Mouse (Mus musculus): ENCODE measurements at regions not wholly inside any gene's neighbourhood (a gene's known extent, or its start where the extent isn't known, plus 50 kb on each side); places are given as distances from the start of the nearest gene placed in this dataset.

DNA sequence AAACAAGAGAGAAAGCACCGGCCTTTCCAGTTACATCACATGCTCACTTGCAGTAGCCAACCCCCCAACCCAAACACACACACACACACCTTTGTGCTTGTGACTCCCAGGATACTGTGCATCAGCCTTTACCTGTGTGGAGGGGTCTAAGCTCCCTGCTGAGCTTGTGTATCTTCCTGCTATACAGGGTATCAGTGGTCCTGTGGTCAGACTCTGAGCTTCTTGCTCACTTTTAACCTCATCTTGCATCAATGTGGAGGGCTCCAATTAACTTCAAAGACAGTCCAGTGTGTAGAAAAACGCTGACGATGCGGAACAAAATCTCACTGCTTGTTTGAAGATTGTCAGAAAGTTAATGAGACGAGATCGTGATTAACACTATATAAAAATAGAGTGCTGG lies 71.4 kb upstream of the Gypa start:
- H3K4me1 ChIP-seq, result no peaks in the 10 kb centered on the region
- no peaks in the 10 kb centered on the region for H3K9me3 ChIP-seq
- 90% methylated on average over 6 of the region's 6 CpGs for WGBS

DNA sequence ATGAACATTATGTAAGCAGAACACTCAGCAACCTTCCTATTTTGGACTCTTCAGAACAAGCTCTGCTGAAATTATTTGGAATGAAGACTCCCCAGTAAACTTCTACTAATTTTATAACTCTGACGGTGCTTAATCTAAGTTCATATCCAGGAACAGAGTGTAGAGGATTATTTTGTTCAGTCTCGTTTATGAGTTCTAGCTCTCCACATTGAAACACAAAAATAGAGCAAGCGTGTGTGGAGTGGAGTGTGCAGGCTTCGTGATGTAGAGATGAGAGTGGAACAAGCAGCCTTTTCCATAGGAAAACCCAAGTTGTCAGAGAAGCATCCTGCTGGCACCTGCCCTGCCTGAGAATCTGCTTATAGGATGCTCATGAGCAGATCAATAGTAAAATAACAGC lies 77.5 kb upstream of the Gypa start:
- no peak overlapping the region for H3K4me3 ChIP-seq
- H3K9me3 ChIP-seq, result no peaks in the 10 kb centered on the region
- WGBS, result 89% methylated on average over 4 of the region's 4 CpGs
- H3K27ac ChIP-seq (replicated peaks), result no peak overlapping the region
- no peaks in the 10 kb centered on the region for H3K27me3 ChIP-seq (replicated peaks; ENCODE audit: low read depth, poor library complexity, severe bottlenecking)
- no peak for DNase-seq (ENCODE audit: low spot score)
- no peaks in the 10 kb centered on the region for H3K4me1 ChIP-seq
- no peaks in the 10 kb centered on the region for H3K36me3 ChIP-seq (replicated peaks)

More for the DNA sequence above, 71.4 kb upstream of the Gypa start:
- no peak overlapping the region for H3K4me3 ChIP-seq
- H3K36me3 ChIP-seq (replicated peaks), result no peaks in the 10 kb centered on the region
- H3K27me3 ChIP-seq (replicated peaks; ENCODE audit: low read depth, poor library complexity, severe bottlenecking), result no peaks in the 10 kb centered on the region
- H3K27ac ChIP-seq (replicated peaks), result no peak overlapping the region
- no peak for DNase-seq (ENCODE audit: low spot score)

DNA sequence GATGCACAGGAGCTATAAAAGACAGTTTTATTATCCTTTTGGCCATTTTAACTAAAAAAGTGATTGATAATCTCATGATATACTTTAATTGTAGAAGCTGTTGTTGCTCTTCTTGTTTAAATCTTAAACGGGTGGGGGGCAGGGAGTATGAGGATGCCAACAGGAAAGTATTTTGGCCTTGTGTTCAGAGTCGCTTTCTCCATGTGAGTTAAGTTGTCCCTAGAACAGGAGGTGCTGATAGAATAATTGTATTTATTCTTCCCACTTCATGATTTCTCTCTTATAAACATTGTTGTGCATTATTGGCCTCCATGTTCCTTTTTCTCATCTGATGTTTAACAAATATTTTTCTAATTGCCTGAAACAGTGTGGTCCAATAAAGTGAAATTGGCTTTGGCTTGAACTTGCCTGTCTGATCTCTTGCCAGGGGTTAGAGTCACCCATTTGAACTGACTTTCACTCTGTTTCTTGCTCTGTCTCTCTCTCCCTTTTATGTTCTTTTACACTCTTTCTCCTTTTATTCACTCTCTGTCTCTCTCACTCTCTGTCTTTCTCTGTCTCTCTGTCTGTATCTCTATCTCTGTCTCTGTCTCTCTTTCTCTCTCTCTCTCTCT lies 93.9 kb upstream of the Gypa start:
- WGBS, result 86% methylated on average over 2 of the region's 2 CpGs
- Histone ChIP-seq H3K27me3 (replicated peaks; ENCODE audit: low read depth, poor library complexity, severe bottlenecking) (no peaks in the 10 kb centered on the region), H3K4me1 (no peaks in the 10 kb centered on the region), H3K36me3 (replicated peaks) (no peaks in the 10 kb centered on the region), H3K4me3 (no peak overlapping the region), H3K9me3 (no peaks in the 10 kb centered on the region), H3K27ac (replicated peaks) (no peak overlapping the region)
- DNase-seq (ENCODE audit: low spot score), result no peak

DNA sequence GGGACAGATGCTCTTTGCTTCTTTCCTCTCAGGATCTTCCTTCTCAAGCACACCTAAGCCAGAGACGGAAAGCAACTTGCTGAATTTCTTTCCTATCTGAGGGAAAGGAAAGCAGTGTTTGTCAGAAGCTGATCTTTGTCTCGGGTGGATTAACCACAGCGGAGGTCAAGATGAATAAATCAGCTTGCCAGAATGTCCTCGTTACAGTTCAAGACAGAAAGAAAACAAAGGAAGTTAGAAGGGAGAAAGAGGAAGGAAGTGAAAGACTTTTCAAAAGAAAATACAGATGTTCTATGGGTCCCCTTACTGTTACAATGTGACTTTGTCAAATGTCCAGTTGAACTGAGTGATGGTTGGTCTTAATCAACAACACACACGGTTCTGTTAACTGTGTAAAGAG lies 98.6 kb upstream of the Gypa start:
- no peaks in the 10 kb centered on the region for H3K27me3 ChIP-seq (replicated peaks; ENCODE audit: low read depth, poor library complexity, severe bottlenecking)
- no peak for DNase-seq (ENCODE audit: low spot score)
- no peaks in the 10 kb centered on the region for H3K36me3 ChIP-seq (replicated peaks)
- H3K9me3 ChIP-seq, result no peaks in the 10 kb centered on the region
- H3K4me3 ChIP-seq, result no peak overlapping the region
- no peaks in the 10 kb centered on the region for H3K4me1 ChIP-seq
- WGBS, result 49% methylated on average over 5 of the region's 5 CpGs
- no peak overlapping the region for H3K27ac ChIP-seq (replicated peaks)

DNA sequence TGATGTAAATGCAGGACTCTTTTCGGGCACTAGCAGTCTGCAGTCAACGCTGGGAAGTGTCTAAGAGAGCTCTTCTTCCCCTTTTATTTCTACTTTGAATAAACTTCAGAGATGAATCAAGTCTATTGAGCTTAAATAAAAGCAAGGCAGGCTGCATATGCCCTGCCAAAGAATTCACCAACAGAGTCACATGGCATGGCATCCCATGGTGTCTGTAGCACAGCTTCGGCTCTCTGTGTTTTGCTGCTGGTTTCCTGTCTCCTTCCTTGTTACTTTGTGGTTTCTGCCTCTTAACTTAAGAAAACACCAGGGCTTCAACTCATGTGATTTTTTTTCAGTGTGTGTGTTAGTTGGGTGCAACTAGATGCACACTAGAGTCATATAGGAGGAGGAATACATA lies 100.5 kb upstream of the Gypa start:
- Histone ChIP-seq H3K4me1 (no peaks in the 10 kb centered on the region), H3K36me3 (replicated peaks) (no peaks in the 10 kb centered on the region), H3K4me3 (no peak overlapping the region), H3K27ac (replicated peaks) (no peak overlapping the region), H3K27me3 (replicated peaks; ENCODE audit: low read depth, poor library complexity, severe bottlenecking) (no peaks in the 10 kb centered on the region), H3K9me3 (no peaks in the 10 kb centered on the region)
- no peak for DNase-seq (ENCODE audit: low spot score)
- WGBS, result 82% methylated on average over 3 of the region's 3 CpGs

DNA sequence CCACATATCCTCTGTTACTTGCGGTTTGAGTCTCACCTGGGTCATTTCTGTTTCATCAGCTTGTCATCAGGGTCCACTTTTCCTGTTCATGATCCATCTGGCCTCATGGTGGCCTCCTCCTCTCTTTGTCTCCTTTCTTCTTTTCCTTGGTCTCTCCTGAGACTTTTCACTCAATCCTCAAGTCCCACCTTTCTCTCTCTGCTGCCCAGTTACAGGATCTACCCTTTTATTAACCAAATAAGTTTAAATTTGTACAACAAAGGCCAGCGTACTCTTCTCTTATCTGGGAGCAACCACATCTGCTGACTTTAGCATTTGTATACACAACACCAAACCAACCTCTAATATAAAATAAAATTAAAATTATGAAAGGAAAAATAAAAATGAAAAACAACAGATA lies 124.4 kb upstream of the Gypa start:
- WGBS, result 90% methylated on average over 2 of the region's 2 CpGs
- no peaks in the 10 kb centered on the region for H3K9me3 ChIP-seq

DNA sequence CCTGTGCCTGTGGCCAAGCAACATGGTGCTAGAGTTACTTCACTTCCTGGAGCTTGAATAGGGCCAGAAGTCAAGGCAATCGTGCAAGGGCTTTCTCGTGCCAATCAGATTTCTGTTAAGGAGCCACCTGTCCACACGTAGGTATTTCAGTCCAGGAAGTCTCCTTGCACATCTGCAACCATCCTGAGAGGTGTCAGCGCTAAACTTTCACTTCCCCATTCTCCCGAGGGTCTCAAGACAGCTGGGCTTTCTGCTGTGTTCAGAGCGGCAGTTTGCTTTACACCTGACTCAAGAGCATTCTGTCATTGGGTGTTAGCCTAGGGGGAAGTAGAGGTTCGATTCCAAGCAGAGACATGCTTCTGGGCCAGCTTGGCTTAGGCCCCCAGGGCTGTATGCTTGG lies 129.5 kb upstream of the Gypa start:
- Histone ChIP-seq H3K4me1 (no peaks in the 10 kb centered on the region), H3K9me3 (no peaks in the 10 kb centered on the region), H3K36me3 (replicated peaks) (no peaks in the 10 kb centered on the region), H3K27ac (replicated peaks) (no peak overlapping the region), H3K4me3 (no peak overlapping the region), H3K27me3 (replicated peaks; ENCODE audit: low read depth, poor library complexity, severe bottlenecking) (no peaks in the 10 kb centered on the region)
- 82% methylated on average over 7 of the region's 7 CpGs for WGBS
- DNase-seq (ENCODE audit: low spot score), result no peak

More for the DNA sequence above, 124.4 kb upstream of the Gypa start:
- H3K27ac ChIP-seq (replicated peaks), result no peak overlapping the region
- no peak overlapping the region for H3K4me3 ChIP-seq
- no peak for DNase-seq (ENCODE audit: low spot score)
- H3K36me3 ChIP-seq (replicated peaks), result no peaks in the 10 kb centered on the region
- no peaks in the 10 kb centered on the region for H3K27me3 ChIP-seq (replicated peaks; ENCODE audit: low read depth, poor library complexity, severe bottlenecking)
- H3K4me1 ChIP-seq, result no peaks in the 10 kb centered on the region

DNA sequence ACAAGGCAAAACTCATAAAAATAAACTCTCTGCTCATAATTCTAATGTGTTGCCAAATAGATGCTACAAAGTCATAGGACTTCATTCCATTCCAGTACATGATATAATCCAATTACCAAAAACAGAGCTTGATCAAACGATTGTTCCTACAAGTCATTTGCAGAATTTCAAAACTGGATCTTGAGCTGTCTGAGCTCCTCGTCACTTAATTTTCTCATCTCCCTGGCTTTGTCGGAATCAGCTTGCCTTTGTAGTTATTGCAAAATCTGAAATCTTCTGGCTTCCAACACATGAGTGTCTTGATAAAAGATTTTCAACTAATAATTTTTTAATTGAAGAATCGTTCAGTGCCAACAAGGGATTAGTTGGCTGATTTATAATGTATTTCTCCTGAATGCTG lies 150.3 kb upstream of the Gypa start:
- H3K27me3 ChIP-seq (replicated peaks; ENCODE audit: low read depth, poor library complexity, severe bottlenecking), result no peaks in the 10 kb centered on the region
- no peaks in the 10 kb centered on the region for H3K36me3 ChIP-seq (replicated peaks)
- H3K4me1 ChIP-seq, result no peaks in the 10 kb centered on the region
- H3K4me3 ChIP-seq, result no peak overlapping the region
- no peak overlapping the region for H3K27ac ChIP-seq (replicated peaks)
- DNase-seq (ENCODE audit: low spot score), result no peak
- H3K9me3 ChIP-seq, result no peaks in the 10 kb centered on the region
- 93% methylated on average over 4 of the region's 4 CpGs for WGBS

DNA sequence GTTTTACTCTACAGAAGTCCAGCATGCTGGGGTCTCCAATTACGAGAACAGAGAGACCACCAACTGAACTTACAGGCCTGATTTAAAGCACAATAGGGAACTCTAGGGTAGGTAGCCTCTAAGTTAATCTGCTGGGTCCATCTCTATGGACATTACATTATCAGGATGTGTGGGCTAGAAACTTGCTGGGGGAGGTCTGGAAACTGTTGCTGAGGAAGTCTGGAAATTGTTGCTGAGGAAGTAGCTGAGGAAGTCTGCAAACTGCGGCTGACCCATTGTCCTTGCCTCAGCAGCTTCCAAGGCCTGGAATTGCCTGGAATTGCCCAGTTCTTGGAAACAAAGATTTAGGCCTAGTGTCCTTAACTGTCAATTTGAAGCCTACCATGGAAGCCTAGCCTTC lies 155.7 kb upstream of the Gypa start:
- no peaks in the 10 kb centered on the region for H3K27me3 ChIP-seq (replicated peaks; ENCODE audit: low read depth, poor library complexity, severe bottlenecking)
- H3K36me3 ChIP-seq (replicated peaks), result no peaks in the 10 kb centered on the region
- no peak for DNase-seq (ENCODE audit: low spot score)
- WGBS, result 86% methylated on average over 2 of the region's 2 CpGs
- no peaks in the 10 kb centered on the region for H3K9me3 ChIP-seq
- H3K27ac ChIP-seq (replicated peaks), result no peak overlapping the region
- H3K4me1 ChIP-seq, result no peaks in the 10 kb centered on the region; the same call in 1 of the 2 replicates
- no peak overlapping the region for H3K4me3 ChIP-seq

DNA sequence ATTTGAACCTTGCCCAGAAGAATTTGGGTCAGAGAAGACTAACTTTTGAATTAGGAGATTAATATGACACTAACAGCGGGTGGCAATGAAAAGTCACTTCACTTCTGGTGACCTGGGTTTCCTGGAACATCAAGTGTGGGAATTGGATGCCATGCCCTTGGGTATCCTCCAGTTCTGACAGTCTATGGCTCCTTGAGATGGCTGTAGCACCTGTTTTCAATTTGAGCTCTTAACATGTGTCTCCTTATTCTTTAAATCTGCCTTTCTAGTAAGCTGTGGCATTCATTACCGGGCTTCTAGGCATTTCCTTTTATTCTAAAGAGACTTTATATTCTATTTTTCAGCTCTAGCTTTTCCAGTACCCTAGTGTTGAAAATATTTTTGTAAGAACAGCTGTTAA lies 164.9 kb upstream of the Gypa start:
- H3K36me3 ChIP-seq (replicated peaks), result no peaks in the 10 kb centered on the region
- no peaks in the 10 kb centered on the region for H3K9me3 ChIP-seq
- H3K27me3 ChIP-seq (replicated peaks; ENCODE audit: low read depth, poor library complexity, severe bottlenecking), result no peaks in the 10 kb centered on the region; the same call in 1 of the 2 replicates
- 53% methylated on average over 2 of the region's 2 CpGs for WGBS
- H3K4me1 ChIP-seq, result peaks cover 9% of the 10 kb centered on the region
- H3K4me3 ChIP-seq, result no peak overlapping the region
- H3K27ac ChIP-seq (replicated peaks), result no peak overlapping the region
- no peak for DNase-seq (ENCODE audit: low spot score)

DNA sequence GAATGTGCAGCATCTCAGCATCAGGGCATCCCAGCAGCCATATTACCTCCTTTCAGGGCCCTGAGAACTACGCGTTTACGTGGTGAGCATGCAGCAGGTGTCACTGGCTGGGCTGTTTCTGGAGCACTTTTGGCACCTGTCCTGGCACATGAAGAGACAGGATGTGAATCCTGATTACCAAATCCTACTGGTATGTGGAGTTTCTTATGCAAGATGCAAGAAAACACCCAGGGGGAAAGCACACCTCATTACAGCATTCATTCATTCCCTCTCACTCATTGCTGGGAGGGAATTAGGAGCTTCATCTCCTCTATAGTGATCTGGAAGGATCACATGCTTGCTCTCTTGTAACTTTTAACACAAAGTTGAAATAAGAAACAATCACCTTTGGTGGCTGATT lies 167.7 kb upstream of the Gypa start:
- peaks cover 9% of the 10 kb centered on the region for H3K4me1 ChIP-seq
- no peak overlapping the region for H3K4me3 ChIP-seq
- no peak for DNase-seq (ENCODE audit: low spot score)
- WGBS, result 93% methylated on average over 3 of the region's 3 CpGs
- H3K27ac ChIP-seq (replicated peaks), result no peak overlapping the region
- H3K27me3 ChIP-seq (replicated peaks; ENCODE audit: low read depth, poor library complexity, severe bottlenecking), result peaks cover 3% of the 10 kb centered on the region; the same call in 1 of the 2 replicates
- H3K9me3 ChIP-seq, result no peaks in the 10 kb centered on the region
- no peaks in the 10 kb centered on the region for H3K36me3 ChIP-seq (replicated peaks)

DNA sequence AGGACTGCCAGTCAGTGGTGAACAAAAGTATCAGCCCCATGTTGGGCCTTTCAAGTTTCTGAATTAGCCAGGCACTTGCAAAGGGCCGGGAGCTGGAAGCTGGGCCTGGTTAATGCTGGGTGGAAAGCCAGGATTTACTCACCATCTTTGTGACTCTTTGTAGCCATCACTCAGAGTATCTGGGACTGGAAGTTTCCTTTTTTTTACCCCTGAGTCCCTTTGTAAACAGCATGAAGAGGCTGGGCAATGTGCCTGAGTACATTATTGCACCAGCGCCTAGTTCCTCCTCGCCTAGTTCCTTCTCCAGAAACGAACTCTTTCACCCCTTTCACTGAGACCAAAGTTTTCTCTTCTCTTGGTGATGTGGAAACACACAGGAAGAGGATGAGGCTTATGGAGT lies 168.4 kb upstream of the Gypa start:
- Histone ChIP-seq H3K4me3 (no peak overlapping the region), H3K36me3 (replicated peaks) (no peaks in the 10 kb centered on the region), H3K27ac (replicated peaks) (no peak overlapping the region), H3K4me1 (peaks cover 9% of the 10 kb centered on the region), H3K27me3 (replicated peaks; ENCODE audit: low read depth, poor library complexity, severe bottlenecking) (peaks cover 3% of the 10 kb centered on the region; the same call in 1 of the 2 replicates), H3K9me3 (no peaks in the 10 kb centered on the region)
- 80% methylated on average over 4 of the region's 4 CpGs for WGBS
- DNase-seq (ENCODE audit: low spot score), result no peak

DNA sequence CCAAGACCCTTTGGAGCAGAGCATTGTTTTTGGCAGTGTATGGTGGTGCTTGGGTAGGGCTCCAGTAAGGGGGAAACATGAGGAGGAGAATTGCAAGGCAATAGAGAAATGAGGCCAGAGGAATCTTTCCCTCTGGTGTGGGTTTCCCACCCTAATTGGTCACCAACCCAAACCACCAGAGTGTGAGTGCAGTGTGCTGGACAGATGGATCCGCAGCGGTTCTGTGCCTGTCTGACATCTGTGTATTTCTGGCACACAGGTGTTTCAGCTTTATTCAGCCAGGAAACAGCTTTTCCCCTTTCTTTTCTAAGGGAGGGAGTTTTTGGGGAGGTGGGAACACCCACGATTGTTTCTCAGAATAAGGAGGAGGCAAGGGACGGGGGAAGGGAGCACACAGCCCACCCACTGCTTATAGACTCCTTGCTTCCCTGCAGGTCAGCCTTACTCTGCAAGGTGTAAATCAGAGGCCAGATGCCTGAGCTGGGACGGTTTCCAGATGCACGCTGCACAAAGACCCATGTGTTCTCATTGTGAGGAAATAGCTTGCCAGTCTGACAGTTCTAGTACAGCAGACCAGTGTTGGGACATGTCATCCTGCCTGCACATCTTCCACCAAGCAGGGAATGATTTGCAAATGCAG lies 175.2 kb upstream of the Gypa start:
- H3K36me3 ChIP-seq (replicated peaks), result no peaks in the 10 kb centered on the region
- peaks cover 46% of the 10 kb centered on the region for H3K4me1 ChIP-seq
- H3K4me3 ChIP-seq, result no peak overlapping the region
- WGBS, result 46% methylated on average over 6 of the region's 6 CpGs
- DNase-seq (ENCODE audit: low spot score), result peak; percentile 43
- H3K9me3 ChIP-seq, result no peaks in the 10 kb centered on the region
- H3K27me3 ChIP-seq (replicated peaks; ENCODE audit: low read depth, poor library complexity, severe bottlenecking), result peaks cover 48% of the 10 kb centered on the region
- peak overlapping the region; percentile 35 for H3K27ac ChIP-seq (replicated peaks)

All from embryonic facial prominence, embryonic 10.5 days (tissue).